Mouse (Mus musculus) midbrain, postnatal 0 days (tissue): Measurements from ENCODE around the gene Csnk1d. TPM values are rescaled to one million over a fixed set of nuclear protein-coding genes. Genes with fewer than 3 reads are reported as not detected.

Source experiments
- ATAC-seq: fragments of 200-750 bp; cut with Nextera tagmentation; 2 replicates; pipeline ENCODE4 v1.8.0; 2017; ENCODE audit warnings: moderate number of reproducible peaks, mild to moderate bottlenecking, moderate TSS enrichment, moderate library complexity; ENCODE audit not compliant: low FRiP score
- DNase-seq: peaks from one replicate; pipeline ENCODE4 v3.0.0-alpha.2; 2015; ENCODE audit warnings: low spot score
- H3K27ac ChIP-seq: fragments of 300-500 bp; sonication (generic); 2 replicates; pipeline ENCODE4 v1.5.1; 2014; ENCODE audit warnings: low read depth, mild to moderate bottlenecking, low read length, mixed read lengths
- H3K27me3 ChIP-seq: fragments of 300-500 bp; sonication (generic); 2 replicates; pipeline ENCODE4 v1.6.1; 2014; ENCODE audit warnings: low read length, control low read depth, mixed read lengths; ENCODE audit not compliant: insufficient read depth
- H3K36me3 ChIP-seq: fragments of 300-500 bp; sonication (generic); 2 replicates; pipeline ENCODE4 v1.6.1; 2014; ENCODE audit warnings: low read length, control low read depth, mixed read lengths; ENCODE audit not compliant: insufficient read depth
- H3K4me1 ChIP-seq: fragments of 300-500 bp; sonication (generic); 2 replicates; pipeline ENCODE4 v1.6.1; 2014; ENCODE audit warnings: mild to moderate bottlenecking, control low read depth, antibody characterized with exemption, low read length, mixed read lengths; ENCODE audit not compliant: insufficient read depth
- H3K4me2 ChIP-seq: fragments of 300-500 bp; sonication (generic); 2 replicates; pipeline ENCODE4 v1.6.1; 2014; ENCODE audit warnings: low read depth, mild to moderate bottlenecking, low read length, mixed read lengths; ENCODE audit not compliant: poor library complexity, severe bottlenecking
- H3K4me3 ChIP-seq: fragments of 300-500 bp; sonication (generic); 2 replicates; pipeline ENCODE4 v1.5.1; 2014; ENCODE audit warnings: low read depth, mild to moderate bottlenecking, low read length, moderate library complexity
- H3K9ac ChIP-seq: fragments of 300-500 bp; sonication (generic); replicated peaks from 2 replicates; pipeline ENCODE4 v1.6.1; 2014; ENCODE audit warnings: mild to moderate bottlenecking, low read length, moderate library complexity, mixed read lengths; ENCODE audit not compliant: poor library complexity, severe bottlenecking
- H3K9me3 ChIP-seq: fragments of 300-500 bp; sonication (generic); 2 replicates; pipeline ENCODE4 v1.6.1; 2016; ENCODE audit warnings: low read length, control low read depth
- CTCF ChIP-seq: IDR thresholded peaks from 2 replicates; pipeline ENCODE4 v1.5.1; 2016; ENCODE audit warnings: antibody characterized with exemption, mild to moderate bottlenecking
- WGBS: fragments of 180-500 bp; shearing (Covaris S2); extraction: QIAGEN DNeasy Blood & Tissue Kit; methylation state at CpG from one replicate; pipeline ENCODE4 v1.1.7; 2014; 5-methylcytosine and 5-hydroxymethylcytosine counted together
- polyA plus RNA-seq: library from polyadenylated mRNA; unstranded; fragments of >200 nt; fragmentation: Nextera tagmentation; extraction: Ambion mirVana; gene quantifications from 2 replicates; pipeline ENCODE4 v1.2.1, GENCODE M21; 2015
- total RNA-seq: library from RNA; depleted of rRNA; stranded (reverse); fragments of >200 nt; gene quantifications from 2 replicates; pipeline ENCODE4 v1.2.3, GENCODE M21; 2014; rRNA removed

Gene Csnk1d
- total RNA-seq (116 and 122 TPM in 2 replicates), polyA plus RNA-seq (115 TPM in 2 replicates)

GRCm38 (mm10) chr11:120990951-120991526, at the start of gene Csnk1d:
TSS of gene Csnk1d (minus strand) at chr11:120991330.
- peak; percentile 97 for DNase-seq
- Histone ChIP-seq H3K4me1 (peaks cover 24% of the 10 kb centered on the region), H3K4me3 (peak within 1 kb of the TSS; percentile 100), H3K36me3 (no peaks in the 10 kb centered on the region), H3K9ac (peak within 1 kb of the TSS; percentile 100), H3K4me2 (peak within 1 kb of the TSS; percentile 65), H3K9me3 (no peaks in the 10 kb centered on the region), H3K27me3 (no peaks in the 10 kb centered on the region), H3K27ac (peak within 1 kb of the TSS; percentile 97)
- ATAC-seq, result peak; percentile 90
- under 1% methylated on average over 57 of the region's 59 CpGs for WGBS
- peak; percentile 24; the same call in 1 of the 2 replicates for TF ChIP-seq CTCF

- WGBS, result 77% methylated on average over 5 of the region's 5 CpGs
- Histone ChIP-seq H3K9ac (no peak within 1 kb of the TSS), H3K27me3 (no peaks in the 10 kb centered on the region), H3K36me3 (no peaks in the 10 kb centered on the region), H3K9me3 (no peaks in the 10 kb centered on the region), H3K4me2 (no peak within 1 kb of the TSS), H3K4me3 (no peak within 1 kb of the TSS), H3K4me1 (no peaks in the 10 kb centered on the region), H3K27ac (no peak within 1 kb of the TSS)
- no peak for TF ChIP-seq CTCF
- ATAC-seq (no peak), DNase-seq (no peak)
Measured at GRCm38 (mm10) chr11:121039302-121039701, 48.2 kb upstream of the Csnk1d start, which contains the start of gene Cd7. TSS of gene Cd7 (minus strand) at chr11:121039418.

- TF ChIP-seq CTCF, result no peak
- H3K9ac ChIP-seq, result no peak overlapping the region
- H3K27ac ChIP-seq, result no peak overlapping the region
- no peaks in the 10 kb centered on the region for H3K9me3 ChIP-seq
- H3K4me2 ChIP-seq, result no peak overlapping the region
- H3K4me3 ChIP-seq, result no peak overlapping the region
- no peaks in the 10 kb centered on the region for H3K4me1 ChIP-seq
- no peaks in the 10 kb centered on the region for H3K27me3 ChIP-seq
- no peak for ATAC-seq
- 89% methylated on average over 11 of the region's 11 CpGs for WGBS
- DNase-seq, result no peak
- H3K36me3 ChIP-seq, result no peaks in the 10 kb centered on the region
Measured at GRCm38 (mm10) chr11:121038366-121039240, 47.5 kb upstream of the Csnk1d start.

- Histone ChIP-seq H3K27ac (no peak overlapping the region), H3K27me3 (no peaks in the 10 kb centered on the region), H3K4me2 (no peak overlapping the region), H3K4me3 (no peak overlapping the region), H3K9me3 (no peaks in the 10 kb centered on the region), H3K9ac (no peak overlapping the region), H3K36me3 (no peaks in the 10 kb centered on the region), H3K4me1 (no peaks in the 10 kb centered on the region)
- DNase-seq (no peak), ATAC-seq (no peak)
- WGBS, result 92% methylated on average over 5 of the region's 5 CpGs
- TF ChIP-seq CTCF, result no peak
Measured at GRCm38 (mm10) chr11:121033118-121033517, 42.0 kb upstream of the Csnk1d start.

- Histone ChIP-seq H3K9me3 (no peaks in the 10 kb centered on the region), H3K9ac (no peak overlapping the region), H3K36me3 (no peaks in the 10 kb centered on the region), H3K27ac (no peak overlapping the region), H3K4me2 (no peak overlapping the region), H3K27me3 (no peaks in the 10 kb centered on the region), H3K4me1 (no peaks in the 10 kb centered on the region), H3K4me3 (no peak overlapping the region)
- TF ChIP-seq CTCF, result no peak
- 84% methylated on average over 7 of the region's 7 CpGs for WGBS
- no peak for DNase-seq
- ATAC-seq, result no peak
Measured at GRCm38 (mm10) chr11:121027259-121027658, 36.1 kb upstream of the Csnk1d start.

- no peak for DNase-seq
- ATAC-seq, result no peak
- 75% methylated on average over 6 of the region's 6 CpGs for WGBS
- no peak for TF ChIP-seq CTCF
- no peaks in the 10 kb centered on the region for H3K9me3 ChIP-seq
- H3K9ac ChIP-seq, result no peak overlapping the region
- H3K4me1 ChIP-seq, result no peaks in the 10 kb centered on the region
- no peak overlapping the region for H3K27ac ChIP-seq
- no peak overlapping the region for H3K4me3 ChIP-seq
- no peaks in the 10 kb centered on the region for H3K36me3 ChIP-seq
- H3K27me3 ChIP-seq, result no peaks in the 10 kb centered on the region
- H3K4me2 ChIP-seq, result no peak overlapping the region
Measured at GRCm38 (mm10) chr11:121024163-121024562, 33.0 kb upstream of the Csnk1d start.
